Mouse (Mus musculus): Measurements from ENCODE around the gene Urb1.

DNA sequence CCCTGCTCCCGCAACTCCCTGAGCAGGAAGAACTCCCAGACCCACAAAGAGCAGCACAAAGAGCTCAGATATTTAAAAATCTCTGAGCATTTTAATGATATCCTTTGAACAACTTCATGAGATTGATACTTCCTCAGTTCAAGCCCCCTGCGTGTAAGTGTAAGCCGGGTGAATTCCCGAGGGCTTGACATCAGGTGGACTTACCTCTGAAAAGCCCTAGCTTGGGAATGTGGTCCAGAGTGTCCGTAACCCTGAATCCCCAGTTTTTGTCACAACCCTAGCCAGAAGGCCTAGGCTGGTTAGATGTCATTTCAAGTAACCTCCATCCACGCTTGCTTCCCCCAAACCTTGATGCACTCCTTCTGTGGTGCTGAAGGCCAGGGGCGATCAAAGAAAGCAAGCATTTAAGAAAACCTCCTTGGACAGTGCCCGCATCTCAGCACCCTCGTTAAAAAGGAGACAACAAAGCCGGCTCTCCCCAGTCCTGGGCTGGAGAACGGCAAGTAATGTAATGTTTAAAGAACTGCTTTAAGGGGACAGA, 573 bp upstream of the Urb1 start:
- TF ChIP-seq RAD21 (IDR thresholded peaks at IDR 0.05; ENCODE audit: low read depth, low read length) (no peak), NRF1 (IDR thresholded peaks at IDR 0.05; ENCODE audit: low read depth, low read length) (no peak), SMC3 (IDR thresholded peaks at IDR 0.05; ENCODE audit: low read depth, low read length) (no peak)

Data from CH12.LX (cell line).